Mouse (Mus musculus): ENCODE measurements at regions not wholly inside any gene's neighbourhood (a gene's known extent, or its start where the extent isn't known, plus 50 kb on each side); places are given as distances from the start of the nearest gene placed in this dataset.

DNA sequence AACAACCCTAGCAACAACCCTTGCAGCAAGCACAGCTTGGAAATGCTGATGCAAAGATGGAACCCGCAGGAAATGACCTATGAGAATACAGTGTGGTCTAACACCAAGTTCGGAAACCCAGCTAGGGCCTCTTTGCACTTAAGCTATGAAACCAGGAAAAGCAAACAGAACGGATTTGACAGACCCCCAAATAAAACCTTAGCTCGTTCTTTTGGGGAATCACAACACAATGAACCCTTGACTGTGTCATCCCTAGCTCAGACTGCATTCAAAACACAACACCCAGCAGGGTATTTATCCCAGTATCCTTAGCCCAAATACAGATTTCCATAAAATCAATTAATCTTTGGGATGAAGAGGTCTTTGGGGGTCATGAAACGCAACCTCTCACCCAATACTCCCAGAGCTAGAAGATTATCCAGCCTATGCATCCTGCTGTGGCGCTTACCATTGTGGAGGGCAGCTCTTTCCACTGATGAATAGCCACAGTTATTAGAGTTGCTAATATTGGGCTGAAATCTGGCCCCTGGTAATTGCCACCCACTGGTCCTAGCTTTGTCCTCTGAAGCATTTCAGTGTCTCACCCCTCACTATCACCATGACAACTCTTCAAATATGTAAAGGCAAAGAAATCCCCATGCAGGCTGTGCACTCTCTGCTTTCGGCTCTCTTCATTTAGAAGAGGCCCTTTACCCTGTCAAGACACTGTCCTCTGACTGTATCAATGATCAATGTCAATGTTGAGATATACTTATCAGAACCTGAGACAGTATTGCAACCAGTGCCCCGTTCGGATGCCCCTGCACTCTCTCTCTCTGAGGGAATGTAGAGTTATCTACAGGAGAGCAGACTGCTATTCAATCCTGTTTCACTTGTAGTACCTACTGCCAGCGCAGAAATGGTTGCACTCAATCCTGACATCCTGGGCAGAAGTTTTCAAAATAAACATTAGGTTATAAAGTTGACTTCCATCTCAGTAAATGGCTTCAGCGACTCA is 277.7 kb downstream of the Ube2cbp start:
- Histone ChIP-seq H3K27ac (ENCODE audit: insufficient read depth, low read depth) (no peak overlapping the region), H3K27me3 (replicated peaks) (no peaks in the 10 kb centered on the region), H3K4me3 (replicated peaks in 1 of 3; ENCODE audit: low read depth in 2 of 3, low read length in 2 of 3, poor library complexity in 1 of 3) (no peak overlapping the region), H3K4me2 (ENCODE audit: insufficient read depth, low read depth, poor library complexity, severe bottlenecking) (no peak overlapping the region), H3K4me1 (ENCODE audit: control insufficient read depth in 1 of 2, insufficient read depth in 2 of 2) (peaks cover 0 to 15% of the 10 kb centered on the region in 2 experiments; a peak in 2 of 4 replicates), H3K9me3 (replicated peaks; ENCODE audit: low read length) (no peaks in the 10 kb centered on the region), H3K9ac (ENCODE audit: insufficient read depth, low read depth) (no peak overlapping the region), H3K36me3 (replicated peaks in 1 of 2; ENCODE audit: control insufficient read depth in 1 of 2, insufficient read depth in 1 of 2, low read length in 1 of 2) (no peaks in the 10 kb centered on the region), H3K79me2 (replicated peaks; ENCODE audit: control insufficient read depth, extremely low read depth, insufficient read depth, poor library complexity, severe bottlenecking) (no peaks in the 10 kb centered on the region)
- in situ Hi-C loops (cut with MboI; ENCODE audit: low pct_ligation_motif_present, low pct_unique_long_range_greater_than_20kb, low sequenced_read_pairs) (no loop called here), dilution Hi-C loops (cut with MboI; ENCODE audit: extremely low pct_ligation_motif_present, extremely low pct_unique_long_range_greater_than_20kb, low sequenced_read_pairs) (no loop called here)
- DNase-seq (ENCODE audit: extremely low read depth), result no peak
- TF ChIP-seq ZNF384 (IDR thresholded peaks at IDR 0.05; ENCODE audit: low read depth, low read length) (no peak), MAFK (IDR thresholded peaks at IDR 0.05; ENCODE audit: insufficient replicate concordance, low read length) (no peak), NRF1 (IDR thresholded peaks at IDR 0.05; ENCODE audit: low read depth, low read length) (no peak), MAZ (IDR thresholded peaks at IDR 0.05; ENCODE audit: low read depth, low read length) (no peak), NELFE (IDR thresholded peaks at IDR 0.05; ENCODE audit: low read depth, low read length) (no peak), MXI1 (IDR thresholded peaks at IDR 0.05; ENCODE audit: low read depth, low read length) (no peak), USF1 (IDR thresholded peaks at IDR 0.05; ENCODE audit: low read depth, low read length) (no peak), E2F4 (IDR thresholded peaks at IDR 0.05; ENCODE audit: insufficient replicate concordance, low read depth, low read length) (no peak), SMC3 (IDR thresholded peaks at IDR 0.05; ENCODE audit: low read depth, low read length) (no peak), POLR2AphosphoS2 (IDR thresholded peaks at IDR 0.05; ENCODE audit: low read depth, low read length) (no peak), MAX (IDR thresholded peaks at IDR 0.05; ENCODE audit: low read length) (no peak), BHLHE40 (IDR thresholded peaks at IDR 0.05; ENCODE audit: low read depth, low read length) (no peak), EP300 (IDR thresholded peaks at IDR 0.05; ENCODE audit: low read length) (no peak), JUN (IDR thresholded peaks at IDR 0.05; ENCODE audit: insufficient read depth, low read depth, low read length) (no peak)

DNA sequence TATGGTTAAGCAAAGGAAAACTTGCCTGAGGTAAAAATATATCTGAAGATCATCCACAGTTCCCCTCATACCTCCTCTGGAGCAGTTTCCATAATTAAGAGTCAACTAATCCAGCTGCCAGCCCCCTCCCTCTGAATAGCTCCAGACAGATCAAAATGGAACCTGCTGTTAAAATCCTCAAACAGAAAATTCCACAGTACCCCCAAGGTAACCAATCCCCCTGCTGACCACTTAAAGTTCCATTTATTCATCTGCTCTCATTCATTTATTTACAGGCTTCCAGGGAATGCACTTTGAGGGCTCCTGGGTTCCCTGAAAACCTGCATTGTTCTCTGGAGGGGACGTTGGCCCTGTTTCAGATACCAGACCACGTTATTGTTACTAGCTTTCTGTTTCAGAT is 275.9 kb downstream of the Ube2cbp start:
- Histone ChIP-seq H3K4me3 (replicated peaks in 1 of 3; ENCODE audit: low read depth in 2 of 3, low read length in 2 of 3, poor library complexity in 1 of 3) (no peak overlapping the region), H3K79me2 (replicated peaks; ENCODE audit: control insufficient read depth, extremely low read depth, insufficient read depth, poor library complexity, severe bottlenecking) (no peaks in the 10 kb centered on the region), H3K9ac (ENCODE audit: insufficient read depth, low read depth) (no peak overlapping the region), H3K27ac (ENCODE audit: insufficient read depth, low read depth) (no peak overlapping the region), H3K4me2 (ENCODE audit: insufficient read depth, low read depth, poor library complexity, severe bottlenecking) (no peak overlapping the region), H3K27me3 (replicated peaks) (no peaks in the 10 kb centered on the region), H3K4me1 (ENCODE audit: control insufficient read depth in 1 of 2, insufficient read depth in 2 of 2) (peaks cover 0 to 7% of the 10 kb centered on the region in 2 experiments; a peak in 1 of 4 replicates), H3K36me3 (replicated peaks in 1 of 2; ENCODE audit: control insufficient read depth in 1 of 2, insufficient read depth in 1 of 2, low read length in 1 of 2) (no peaks in the 10 kb centered on the region), H3K9me3 (replicated peaks; ENCODE audit: low read length) (no peaks in the 10 kb centered on the region)
- in situ Hi-C loops (cut with MboI; ENCODE audit: low pct_ligation_motif_present, low pct_unique_long_range_greater_than_20kb, low sequenced_read_pairs) (no loop called here), dilution Hi-C loops (cut with MboI; ENCODE audit: extremely low pct_ligation_motif_present, extremely low pct_unique_long_range_greater_than_20kb, low sequenced_read_pairs) (no loop called here)
- TF ChIP-seq TBP (conservative IDR thresholded peaks at IDR 0.05; ENCODE audit: low read depth, low read length) (no peak), CTCF (conservative IDR thresholded peaks at IDR 0.05 in 1 of 2, IDR thresholded peaks at IDR 0.05 in 1 of 2; ENCODE audit: low read depth in 2 of 2, low read length in 2 of 2) (no peak), CHD2 (IDR thresholded peaks at IDR 0.05; ENCODE audit: low read length) (no peak), USF1 (IDR thresholded peaks at IDR 0.05; ENCODE audit: low read depth, low read length) (no peak), MXI1 (IDR thresholded peaks at IDR 0.05; ENCODE audit: low read depth, low read length) (no peak), SIN3A (IDR thresholded peaks at IDR 0.05; ENCODE audit: low read length) (no peak), ELF1 (IDR thresholded peaks at IDR 0.05; ENCODE audit: low read depth, low read length) (no peak), IRF4 (IDR thresholded peaks at IDR 0.05; ENCODE audit: low read depth, low read length) (no peak), MAZ (IDR thresholded peaks at IDR 0.05; ENCODE audit: low read depth, low read length) (no peak), MAX (IDR thresholded peaks at IDR 0.05; ENCODE audit: low read length) (no peak), KAT2A (IDR thresholded peaks at IDR 0.05; ENCODE audit: insufficient replicate concordance, low read length) (no peak), JUND (conservative IDR thresholded peaks at IDR 0.05; ENCODE audit: low read depth, low read length) (no peak), MEF2A (IDR thresholded peaks at IDR 0.05; ENCODE audit: borderline replicate concordance, low read depth, low read length) (no peak), HCFC1 (IDR thresholded peaks at IDR 0.05; ENCODE audit: low read depth, low read length) (no peak), E2F4 (IDR thresholded peaks at IDR 0.05; ENCODE audit: insufficient replicate concordance, low read depth, low read length) (no peak), ETS1 (conservative IDR thresholded peaks at IDR 0.05; ENCODE audit: low read depth, low read length) (no peak), ZNF384 (IDR thresholded peaks at IDR 0.05; ENCODE audit: low read depth, low read length) (no peak)
- DNase-seq (ENCODE audit: extremely low read depth), result no peak
